Mouse (Mus musculus) ES-Bruce4 (cell line): ENCODE data around the gene Lsg1. TPM values are rescaled to one million over a fixed set of nuclear protein-coding genes. Genes with fewer than 3 reads are reported as not detected.

Experiments used
- H3K27ac ChIP-seq: 2 replicates; pipeline ENCODE4 v1.5.1; 2012; ENCODE audit warnings: low read length, inconsistent platforms; ENCODE audit not compliant: insufficient read depth
- H3K27me3 ChIP-seq: 2 replicates; pipeline ENCODE4 v1.6.1; 2012; ENCODE audit warnings: mild to moderate bottlenecking, low read length, inconsistent platforms; ENCODE audit not compliant: control insufficient read depth, poor library complexity, insufficient read depth, severe bottlenecking
- H3K36me3 ChIP-seq: 2 replicates; pipeline ENCODE4 v1.6.1; 2012; ENCODE audit warnings: inconsistent platforms, mild to moderate bottlenecking, low read length, moderate library complexity; ENCODE audit not compliant: control insufficient read depth, poor library complexity, insufficient read depth, severe bottlenecking
- H3K4me1 ChIP-seq: one replicate; pipeline ENCODE4 v1.8.1; 2011; ENCODE audit warnings: low read length; ENCODE audit not compliant: control insufficient read depth, insufficient read depth
- H3K4me3 ChIP-seq: 2 replicates; pipeline ENCODE4 v1.5.1; 2011; ENCODE audit warnings: low read depth, mild to moderate bottlenecking, low read length
- H3K9ac ChIP-seq: 2 replicates; pipeline ENCODE4 v1.6.1; 2012; ENCODE audit warnings: low read depth, mild to moderate bottlenecking, inconsistent platforms; ENCODE audit not compliant: poor library complexity, severe bottlenecking
- H3K9me3 ChIP-seq: replicated peaks from 2 replicates; pipeline ENCODE4 v1.6.1; 2012; ENCODE audit warnings: mild to moderate bottlenecking, low read length, inconsistent platforms; ENCODE audit not compliant: control insufficient read depth, poor library complexity, insufficient read depth, severe bottlenecking
- CTCF ChIP-seq: IDR thresholded peaks from one replicate; pipeline ENCODE4 v1.8.1; 2011; ENCODE audit warnings: low read depth, low read length
- EP300 ChIP-seq: IDR thresholded peaks from 2 replicates; pipeline ENCODE4 v1.6.1; 2011; ENCODE audit warnings: low read depth, low read length; ENCODE audit not compliant: insufficient read depth
- POLR2A ChIP-seq: IDR thresholded peaks from one replicate; pipeline ENCODE4 v1.8.1; 2011; ENCODE audit warnings: low read length; ENCODE audit not compliant: insufficient read depth
- polyA plus RNA-seq: library from polyadenylated mRNA; stranded (reverse); fragments of >200 nt; gene quantifications from 2 replicates; pipeline ENCODE4 v1.2.4, GENCODE M21; 2011; ENCODE audit warnings: low read depth; ENCODE audit not compliant: missing spikeins, insufficient read depth, insufficient read length

Lsg1 gene
- polyA plus RNA-seq, 1 experiment, result 73.3 TPM

- TF ChIP-seq POLR2A (no peak), CTCF (no peak), EP300 (no peak)
- Histone ChIP-seq H3K4me1 (no peaks in the 10 kb centered on the region), H3K9me3 (no peaks in the 10 kb centered on the region), H3K36me3 (no peaks in the 10 kb centered on the region), H3K27ac (no peak overlapping the region), H3K4me3 (no peak overlapping the region), H3K27me3 (no peaks in the 10 kb centered on the region), H3K9ac (peak overlapping the region; percentile 41; the same call in 1 of the 2 replicates)
These were observed 15.5 kb upstream of the Lsg1 start for GRCm38 (mm10) chr16:30602684-30603530.

DNA sequence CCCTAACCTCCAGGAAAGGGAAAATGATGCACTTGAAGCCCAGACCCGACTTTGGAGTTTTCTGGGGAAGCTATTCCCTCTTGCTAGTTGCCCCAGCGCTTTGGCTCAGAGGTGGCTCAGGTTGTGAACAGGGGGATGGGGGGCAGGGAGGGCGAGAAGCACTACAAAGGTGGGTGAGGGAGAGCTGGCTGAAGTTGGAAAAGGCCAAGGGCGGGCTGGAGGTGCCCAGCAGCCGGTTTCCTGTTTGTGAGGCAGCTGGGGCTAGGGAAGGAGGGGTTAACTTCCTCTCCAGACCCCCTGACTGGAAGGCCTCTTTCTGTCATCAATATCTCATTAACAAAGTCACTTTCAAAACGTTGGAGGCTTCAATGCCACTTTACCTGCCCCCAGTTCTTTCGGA is 14.6 kb upstream of the Lsg1 start:
- Histone ChIP-seq H3K9me3 (no peaks in the 10 kb centered on the region), H3K36me3 (no peaks in the 10 kb centered on the region), H3K27ac (no peak overlapping the region), H3K4me3 (peak overlapping the region; percentile 8; the same call in 1 of the 2 replicates), H3K27me3 (no peaks in the 10 kb centered on the region), H3K4me1 (no peaks in the 10 kb centered on the region), H3K9ac (0 out of 2 replicates have a peak overlapping the region, but pooled peaks have one; percentile 9)
- TF ChIP-seq CTCF (no peak), EP300 (no peak), POLR2A (no peak)

- Histone ChIP-seq H3K9me3 (no peaks in the 10 kb centered on the region), H3K4me3 (peak overlapping the region; percentile 76), H3K9ac (peak overlapping the region; percentile 77), H3K4me1 (no peaks in the 10 kb centered on the region), H3K27me3 (no peaks in the 10 kb centered on the region), H3K27ac (no peak overlapping the region), H3K36me3 (no peaks in the 10 kb centered on the region)
- TF ChIP-seq CTCF, result peak; percentile 60
- no peak for TF ChIP-seq POLR2A
- peak; percentile 60; the same call in 1 of the 2 replicates for TF ChIP-seq EP300
These were observed 13.8 kb upstream of the Lsg1 start for GRCm38 (mm10) chr16:30601046-30601832.

GRCm38 (mm10) chr16:30600431-30601045 is 13.1 kb upstream of the Lsg1 start:
- peak overlapping the region; percentile 77 for H3K9ac ChIP-seq
- no peak overlapping the region for H3K27ac ChIP-seq
- no peaks in the 10 kb centered on the region for H3K36me3 ChIP-seq
- H3K4me1 ChIP-seq, result no peaks in the 10 kb centered on the region
- TF ChIP-seq POLR2A, result no peak
- TF ChIP-seq CTCF, result no peak
- no peak for TF ChIP-seq EP300
- no peaks in the 10 kb centered on the region for H3K9me3 ChIP-seq
- no peaks in the 10 kb centered on the region for H3K27me3 ChIP-seq
- peak overlapping the region; percentile 76 for H3K4me3 ChIP-seq

DNA sequence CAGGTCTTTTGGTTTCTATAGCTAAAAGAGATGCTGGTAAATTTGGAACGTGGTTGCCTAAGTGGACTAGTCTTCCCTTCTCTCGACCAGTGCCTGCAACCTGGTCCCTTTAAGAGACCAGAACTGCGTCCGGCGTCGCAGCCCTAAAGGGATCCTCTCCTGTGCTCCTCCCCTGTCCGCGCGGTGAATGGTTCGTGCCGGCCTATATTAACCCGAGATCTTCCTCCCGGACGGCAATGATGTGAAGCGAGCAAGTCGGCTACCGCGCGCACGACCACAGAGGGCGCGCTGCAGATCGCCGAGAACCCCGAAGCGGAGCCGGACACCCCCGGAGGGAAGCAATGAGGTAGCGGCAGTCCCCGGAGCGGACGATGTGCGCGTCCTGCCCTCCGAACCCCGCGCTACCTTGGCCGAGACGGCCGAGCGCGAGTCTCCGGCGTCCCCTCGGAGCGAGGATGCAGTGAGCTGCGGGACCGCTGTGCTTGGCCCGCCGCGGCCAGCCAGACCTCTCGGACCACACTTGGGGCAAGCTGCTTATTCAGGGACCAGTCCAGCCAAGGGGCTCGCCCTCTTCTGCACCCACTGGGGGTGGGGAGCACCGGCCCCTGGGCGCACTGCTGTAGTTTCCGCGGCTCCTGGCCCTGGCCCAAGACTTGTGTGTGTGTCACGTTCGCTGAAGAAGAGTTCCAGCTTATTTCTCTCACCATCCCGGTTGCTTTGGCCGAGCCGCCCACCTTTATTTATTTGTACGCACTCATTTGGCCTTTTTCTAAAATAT is 12.3 kb upstream of the Lsg1 start, which contains the start of gene Fam43a:
Gene Fam43a (plus strand): TSS at position 233 of the 778 bp plus-strand sequence.
- H3K9me3 ChIP-seq, result no peaks in the 10 kb centered on the region
- H3K27ac ChIP-seq, result no peak within 1 kb of the TSS
- peak within 1 kb of the TSS; percentile 77 for H3K9ac ChIP-seq
- no peaks in the 10 kb centered on the region for H3K36me3 ChIP-seq
- TF ChIP-seq EP300 (0 out of 2 replicates have a peak, but pooled peaks have one; percentile 75), POLR2A (peak; percentile 89), CTCF (peak; percentile 28)
- H3K4me1 ChIP-seq, result no peaks in the 10 kb centered on the region
- peak within 1 kb of the TSS; percentile 76 for H3K4me3 ChIP-seq
- H3K27me3 ChIP-seq, result no peaks in the 10 kb centered on the region
